Mouse (Mus musculus): ENCODE measurements around the gene Cd46. TPM values are rescaled to one million over a fixed set of nuclear protein-coding genes. Genes with fewer than 3 reads are reported as not detected.

Gene Cd46
- total and polyA plus RNA-seq, 2 experiments from 2014 or later = 0.90 to 5.3 TPM

DNA sequence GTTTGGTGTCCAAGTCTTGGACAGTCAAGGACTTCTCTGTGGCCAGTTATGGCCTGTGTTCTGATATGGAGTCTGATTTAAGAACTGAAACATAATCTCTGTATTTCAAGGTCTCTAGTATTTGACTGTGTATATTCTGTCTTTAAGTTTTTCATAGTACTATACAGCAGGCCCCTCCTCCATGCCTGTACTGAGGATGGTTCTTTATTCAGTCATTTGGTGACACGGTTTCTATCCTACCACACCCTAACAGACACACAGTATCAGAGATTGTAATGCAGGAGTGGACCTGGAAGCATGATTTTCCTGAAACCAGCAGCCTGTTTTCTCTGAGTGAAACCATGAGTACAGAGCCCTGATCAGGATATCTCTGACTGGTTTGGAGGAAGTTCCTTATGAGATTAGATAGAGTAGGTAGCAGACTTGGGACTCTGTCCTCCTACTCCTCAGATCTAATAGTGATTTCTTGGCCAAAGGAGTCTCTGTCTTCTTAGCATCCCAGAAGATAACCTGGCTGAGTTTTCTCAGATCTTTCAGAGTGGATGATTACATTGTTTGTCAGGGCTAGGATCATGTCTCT is 98.5 kb downstream of the Cd46 start:
- 90% methylated on average over 1 of the region's 1 CpGs for WGBS
- ATAC-seq (no peak), DNase-seq (no peak)
- H3K4me1 ChIP-seq (ENCODE audit: insufficient read depth) = no peaks in the 10 kb centered on the region
- H3K36me3 ChIP-seq (ENCODE audit: insufficient read depth) = no peaks in the 10 kb centered on the region; the same call in 1 of the 2 replicates
- H3K27ac ChIP-seq (ENCODE audit: low read depth, low read length) = no peak overlapping the region
- H3K9me3 ChIP-seq (ENCODE audit: low read length) = no peaks in the 10 kb centered on the region
- H3K4me2 ChIP-seq (ENCODE audit: low read depth) = no peak overlapping the region
- H3K27me3 ChIP-seq (ENCODE audit: insufficient read depth, low read length) = no peaks in the 10 kb centered on the region
- no peak overlapping the region for H3K9ac ChIP-seq
- no peak overlapping the region for H3K4me3 ChIP-seq (ENCODE audit: low read depth, low read length)
- TF ChIP-seq CTCF (IDR thresholded peaks at IDR 0.05; ENCODE audit: low read depth) = no peak

DNA sequence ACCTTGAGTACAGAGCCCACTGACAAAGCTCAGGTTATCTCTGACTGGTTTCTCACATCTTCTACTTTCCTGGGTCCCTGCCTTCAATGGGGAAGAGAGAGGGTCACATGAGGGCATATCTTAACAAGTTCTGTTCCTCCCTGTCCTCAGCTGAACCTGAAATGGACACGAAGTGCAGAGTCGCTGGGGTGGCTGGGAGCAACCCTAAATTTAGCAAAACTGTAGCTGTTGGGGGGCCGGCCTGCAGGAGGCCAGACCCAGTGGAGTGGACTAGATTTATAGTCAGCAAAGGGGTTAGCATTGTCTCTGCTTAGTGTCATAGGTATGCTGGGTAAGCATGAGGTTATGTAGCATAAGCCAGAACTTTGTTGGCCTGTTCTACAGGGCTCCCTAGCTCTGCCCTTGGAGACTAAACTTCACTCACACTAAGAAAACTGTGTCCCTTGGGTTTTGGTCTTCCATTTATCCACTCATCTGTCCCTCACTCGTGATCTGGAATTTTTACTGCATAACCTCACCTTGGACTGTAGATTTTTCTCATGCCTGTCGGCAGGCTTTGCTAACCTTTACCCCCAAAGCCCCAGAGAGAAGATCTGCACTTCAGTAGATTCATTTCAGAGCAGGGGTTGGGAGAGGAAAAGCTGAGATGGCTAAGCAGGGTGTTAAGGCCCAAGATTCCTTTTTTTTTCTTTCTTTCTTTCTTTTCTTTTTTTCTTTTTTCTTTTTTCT is 99.3 kb downstream of the Cd46 start:
- no peak for TF ChIP-seq CTCF (IDR thresholded peaks at IDR 0.05; ENCODE audit: low read depth)
- WGBS = 85% methylated on average over 5 of the region's 5 CpGs

DNA sequence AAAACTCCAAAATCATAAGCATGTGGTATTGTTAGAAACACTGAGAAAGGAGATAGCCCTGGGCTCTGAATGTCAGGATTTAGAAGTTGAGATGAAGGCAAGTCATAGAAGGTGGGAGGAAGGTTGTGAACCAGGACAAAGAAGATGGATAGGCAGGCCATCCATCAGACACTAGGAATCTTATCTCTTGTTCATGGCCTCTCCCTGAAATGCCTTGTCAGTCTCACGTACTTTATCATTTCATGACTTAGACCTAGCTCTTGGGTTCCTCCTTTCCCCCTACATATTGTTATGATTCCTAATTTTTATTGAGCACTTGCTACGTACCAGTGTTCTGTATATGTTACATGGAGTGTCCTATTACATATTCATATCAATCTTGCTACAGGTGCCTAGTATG is 100.4 kb downstream of the Cd46 start:
- no peak for TF ChIP-seq CTCF (IDR thresholded peaks at IDR 0.05; ENCODE audit: low read depth)
- Histone ChIP-seq H3K4me2 (ENCODE audit: low read depth) (no peak overlapping the region), H3K9ac (no peak overlapping the region), H3K27ac (ENCODE audit: low read depth, low read length) (no peak overlapping the region), H3K9me3 (ENCODE audit: low read length) (no peaks in the 10 kb centered on the region), H3K27me3 (ENCODE audit: insufficient read depth, low read length) (no peaks in the 10 kb centered on the region), H3K4me3 (ENCODE audit: low read depth, low read length) (no peak overlapping the region), H3K4me1 (ENCODE audit: insufficient read depth) (no peaks in the 10 kb centered on the region), H3K36me3 (ENCODE audit: insufficient read depth) (no peaks in the 10 kb centered on the region; the same call in 1 of the 2 replicates)
- ATAC-seq (no peak), DNase-seq (no peak)
- WGBS = 96% methylated on average over 2 of the region's 2 CpGs

More for the DNA sequence above, 99.3 kb downstream of the Cd46 start:
- ATAC-seq = no peak
- Histone ChIP-seq H3K9me3 (ENCODE audit: low read length) (no peaks in the 10 kb centered on the region), H3K9ac (no peak overlapping the region), H3K4me1 (ENCODE audit: insufficient read depth) (no peaks in the 10 kb centered on the region), H3K27ac (ENCODE audit: low read depth, low read length) (no peak overlapping the region), H3K4me2 (ENCODE audit: low read depth) (no peak overlapping the region), H3K27me3 (ENCODE audit: insufficient read depth, low read length) (no peaks in the 10 kb centered on the region), H3K36me3 (ENCODE audit: insufficient read depth) (no peaks in the 10 kb centered on the region; the same call in 1 of the 2 replicates), H3K4me3 (ENCODE audit: low read depth, low read length) (no peak overlapping the region)
- DNase-seq = no peak

DNA sequence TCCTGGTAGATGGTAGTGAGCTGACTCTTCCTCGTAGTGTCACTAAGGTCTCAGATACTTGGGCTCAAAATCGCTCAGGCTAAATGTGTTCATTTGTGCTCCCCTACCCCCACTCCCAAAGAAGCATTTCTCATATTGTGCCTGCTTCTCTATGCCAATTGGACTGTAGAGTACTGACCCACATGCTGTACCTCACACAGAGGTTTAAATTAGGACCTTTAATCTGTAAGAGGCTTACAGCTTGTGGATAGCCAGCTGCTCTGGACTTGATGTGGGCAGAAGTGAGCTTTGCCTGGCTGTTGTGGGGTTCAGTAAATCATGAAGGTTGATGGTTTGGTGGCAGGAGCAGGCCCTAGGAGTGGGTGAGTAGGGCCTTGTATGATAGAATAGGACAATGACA is 101.1 kb downstream of the Cd46 start:
- Histone ChIP-seq H3K9ac (no peak overlapping the region), H3K36me3 (ENCODE audit: insufficient read depth) (no peaks in the 10 kb centered on the region; the same call in 1 of the 2 replicates), H3K4me1 (ENCODE audit: insufficient read depth) (no peaks in the 10 kb centered on the region), H3K4me3 (ENCODE audit: low read depth, low read length) (no peak overlapping the region), H3K27me3 (ENCODE audit: insufficient read depth, low read length) (no peaks in the 10 kb centered on the region), H3K27ac (ENCODE audit: low read depth, low read length) (no peak overlapping the region), H3K9me3 (ENCODE audit: low read length) (no peaks in the 10 kb centered on the region), H3K4me2 (ENCODE audit: low read depth) (no peak overlapping the region)
- no peak for TF ChIP-seq CTCF (IDR thresholded peaks at IDR 0.05; ENCODE audit: low read depth)
- ATAC-seq (no peak), DNase-seq (no peak)
- 81% methylated on average over 2 of the region's 2 CpGs for WGBS

DNA sequence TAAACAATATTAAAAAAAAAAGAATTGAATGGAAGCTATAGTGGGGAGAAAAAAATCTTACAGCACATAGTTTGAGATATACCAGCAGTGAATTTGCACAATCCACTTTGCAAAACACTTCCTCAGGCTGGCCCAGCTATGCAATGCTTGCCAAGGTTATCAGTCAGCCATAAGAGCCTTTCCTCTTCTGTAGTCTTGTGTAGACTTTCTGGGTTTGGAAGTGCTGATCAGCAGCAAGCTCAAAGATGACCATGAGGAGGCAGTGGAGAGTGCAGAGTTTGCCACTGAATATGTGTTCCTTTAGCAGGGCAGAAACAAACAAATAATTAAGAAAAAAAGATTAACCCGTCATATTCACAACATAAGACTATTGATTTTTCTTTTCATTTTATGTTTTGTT is 103.0 kb downstream of the Cd46 start:
- no peak overlapping the region for H3K27ac ChIP-seq (ENCODE audit: low read depth, low read length)
- TF ChIP-seq CTCF (IDR thresholded peaks at IDR 0.05; ENCODE audit: low read depth) = no peak
- 89% methylated on average over 1 of the region's 1 CpGs for WGBS
- DNase-seq (no peak), ATAC-seq (no peak)
- peaks cover 2% of the 10 kb centered on the region; the same call in 1 of the 2 replicates for H3K36me3 ChIP-seq (ENCODE audit: insufficient read depth)
- H3K4me1 ChIP-seq (ENCODE audit: insufficient read depth) = no peaks in the 10 kb centered on the region
- H3K4me2 ChIP-seq (ENCODE audit: low read depth) = no peak overlapping the region
- H3K27me3 ChIP-seq (ENCODE audit: insufficient read depth, low read length) = no peaks in the 10 kb centered on the region
- H3K4me3 ChIP-seq (ENCODE audit: low read depth, low read length) = no peak overlapping the region
- H3K9me3 ChIP-seq (ENCODE audit: low read length) = no peaks in the 10 kb centered on the region
- H3K9ac ChIP-seq = no peak overlapping the region

MicroRNA genes within 50 kb of the gene (microRNA counts, 519-probe panel; counts per million panel counts)
- microRNA mmu-miR-29b (4,111 counts per million, percentile 48 among the panel's probes with 10 or more counts), microRNA mmu-miR-29c (5,308 counts per million, percentile 71 among the panel's probes with 10 or more counts)

Small RNAs within 50 kb of the gene (microRNA-seq; reads per million reads assigned to microRNA genes)
- 5.0 to 5.7 reads per million in 2 experiments for gene Mir29b-2
- gene Mir29c = 350 to 430 reads per million in 2 experiments

Other genes with a start within 250 kb of the Cd46 start
- 23.2 and 23.9 TPM in 2 replicates for gene Cd34, start 153.4 kb downstream of the Cd46 start, total RNA-seq (2014; rRNA removed)
- gene Cd34, start 153.4 kb downstream of the Cd46 start, polyA plus RNA-seq (2015; fragmentation: Nextera tagmentation; extraction: Ambion mirVana) = 22.0 and 24.5 TPM in 2 replicates
- 56.5 and 62.1 TPM in 2 replicates for gene Cr1l, start 39.3 kb upstream of the Cd46 start, total RNA-seq (2014; rRNA removed)
- 42.9 and 44.5 TPM in 2 replicates for gene Cr1l, start 39.3 kb upstream of the Cd46 start, polyA plus RNA-seq (2015; fragmentation: Nextera tagmentation; extraction: Ambion mirVana)
- gene Cr2, start 84.5 kb upstream of the Cd46 start, total RNA-seq (2014; rRNA removed) = 4.1 and 4.2 TPM in 2 replicates
- gene Cr2, start 84.5 kb upstream of the Cd46 start, polyA plus RNA-seq (2015; fragmentation: Nextera tagmentation; extraction: Ambion mirVana) = 1.0 and 1.5 TPM in 2 replicates

Measured in forebrain, postnatal 0 days (tissue).